Mouse (Mus musculus) midbrain, embryonic 15.5 days (tissue): ENCODE measurements around the gene Gm17577. TPM values are rescaled to one million over a fixed set of nuclear protein-coding genes. Genes with fewer than 3 reads are reported as not detected.
"Not testable (repeated sequence)": the region's sequence is repeated elsewhere in the genome, so short reads cannot be mapped to it uniquely, and the experiment has no call there.

ENCODE experiments used
- ATAC-seq: fragments of 200-750 bp; cut with Nextera tagmentation; replicated peaks from 2 replicates; pipeline ENCODE4 v1.8.0; 2017; ENCODE audit warnings: moderate TSS enrichment
- H3K27ac ChIP-seq: fragments of 300-500 bp; sonication (generic); 2 replicates; pipeline ENCODE4 v1.5.1; 2015; ENCODE audit warnings: mild to moderate bottlenecking, inconsistent platforms
- H3K27me3 ChIP-seq: fragments of 300-500 bp; sonication (generic); replicated peaks from 2 replicates; pipeline ENCODE4 v1.6.1; 2015; ENCODE audit warnings: inconsistent platforms
- H3K36me3 ChIP-seq: fragments of 300-500 bp; sonication (generic); replicated peaks from 2 replicates; pipeline ENCODE4 v1.6.1; 2015; ENCODE audit warnings: inconsistent platforms
- H3K4me1 ChIP-seq: fragments of 300-500 bp; sonication (generic); 2 replicates; pipeline ENCODE4 v1.6.1; 2015; ENCODE audit warnings: inconsistent platforms
- H3K4me2 ChIP-seq: fragments of 300-500 bp; sonication (generic); 2 replicates; pipeline ENCODE4 v1.6.1; 2015; ENCODE audit warnings: inconsistent platforms, mild to moderate bottlenecking, moderate library complexity
- H3K4me3 ChIP-seq: fragments of 300-500 bp; sonication (generic); 2 replicates; pipeline ENCODE4 v1.5.1; 2015; ENCODE audit warnings: mild to moderate bottlenecking, inconsistent platforms
- H3K9ac ChIP-seq: fragments of 300-500 bp; sonication (generic); 2 replicates; pipeline ENCODE4 v1.6.1; 2015; ENCODE audit warnings: mild to moderate bottlenecking, inconsistent platforms
- H3K9me3 ChIP-seq: fragments of 300-500 bp; sonication (generic); 2 replicates; pipeline ENCODE4 v1.6.1; 2016; ENCODE audit warnings: inconsistent platforms
- WGBS: fragments of 180-500 bp; shearing (Covaris S2); methylation state at CpG from one replicate; pipeline ENCODE4 v1.1.7; 2015; ENCODE audit warnings: mixed read lengths; 5-methylcytosine and 5-hydroxymethylcytosine counted together
- polyA plus RNA-seq: library from polyadenylated mRNA; unstranded; fragments of >200 nt; fragmentation: Nextera tagmentation; extraction: Ambion mirVana; gene quantifications from 2 replicates; pipeline ENCODE4 v1.2.1, GENCODE M21; 2015

The Gm17577 gene
- not detected in 2 replicates for polyA plus RNA-seq

DNA sequence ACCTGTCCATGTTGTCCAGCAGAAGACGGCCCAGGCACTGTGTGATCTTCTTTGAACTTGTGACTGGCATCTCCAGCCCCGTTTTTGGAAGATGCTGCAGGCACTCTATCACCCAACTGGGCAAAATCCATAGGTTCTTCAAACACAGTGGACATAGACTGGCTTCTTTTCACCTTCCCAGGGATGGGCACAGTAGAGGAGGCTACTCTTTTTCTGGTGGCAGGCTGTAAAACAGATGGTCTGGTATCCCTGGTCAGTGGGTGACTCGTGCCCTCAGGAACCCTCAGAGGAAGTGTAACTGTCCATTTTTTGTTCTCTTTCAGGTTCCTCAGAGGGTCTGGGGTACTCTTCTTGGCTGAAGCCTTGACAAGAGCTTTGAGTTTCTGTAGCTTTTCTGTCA, at the start of gene Gm17577:
Gm17577 (minus strand) TSS at position 101 of the 400 bp plus-strand sequence.
- H3K4me3 ChIP-seq, H3K27ac ChIP-seq, H3K9me3 ChIP-seq, H3K4me2 ChIP-seq, H3K27me3 ChIP-seq, H3K36me3 ChIP-seq, H3K9ac ChIP-seq, H3K4me1 ChIP-seq, ATAC-seq: not testable (repeated sequence)
- no CpG with 5 or more reads among the region's 3 CpGs for WGBS

DNA sequence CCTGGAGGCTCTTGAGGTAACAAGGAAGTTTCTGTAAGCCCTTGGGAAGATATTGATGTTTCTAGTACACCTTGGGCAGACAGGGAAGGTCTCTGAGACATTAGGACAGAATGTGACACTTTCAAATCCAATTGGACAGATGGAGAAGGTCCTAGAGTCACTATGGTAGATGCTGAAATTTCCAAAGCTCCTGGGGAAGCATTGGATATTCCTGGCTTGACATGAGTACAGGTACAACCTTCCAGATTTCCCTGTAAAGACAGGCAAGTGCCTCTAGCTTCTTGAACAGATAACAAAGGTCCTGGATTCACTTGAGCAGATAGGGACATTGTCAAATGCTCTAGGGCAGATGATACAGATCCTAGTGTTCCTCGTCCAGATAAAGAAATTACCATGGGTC, 24.3 kb downstream of the Gm17577 start, which contains the start of gene Srsx:
Srsx (minus strand) TSS at position 101 of the 400 bp plus-strand sequence.
- H3K27ac ChIP-seq, H3K4me3 ChIP-seq, H3K9me3 ChIP-seq, ATAC-seq, H3K4me2 ChIP-seq, H3K36me3 ChIP-seq, H3K27me3 ChIP-seq, H3K4me1 ChIP-seq, H3K9ac ChIP-seq: not testable (repeated sequence)
- WGBS, result 67% methylated on average over 1 of the region's 1 CpGs

Other genes starting within 250 kb of the Gm17577 start
- gene Gm17521, start 217.2 kb downstream of the Gm17577 start, polyA plus RNA-seq, result not detected in 2 replicates
- gene Cldn34c1, start 143.4 kb downstream of the Gm17577 start, polyA plus RNA-seq, result 32.8 and 37.4 TPM in 2 replicates
- not detected in 2 replicates for gene Srsx, start 24.4 kb downstream of the Gm17577 start, polyA plus RNA-seq